Mouse (Mus musculus): ENCODE measurements at regions not wholly inside any gene's neighbourhood (a gene's known extent, or its start where the extent isn't known, plus 50 kb on each side); places are given as distances from the start of the nearest gene placed in this dataset.

GRCm38 (mm10) chr13:44042730-44043493 lies 258.3 kb downstream of the Cd83 start:
- no peak for DNase-seq (ENCODE audit: low read depth)
- TF ChIP-seq POLR2A (IDR thresholded peaks at IDR 0.05; ENCODE audit: borderline replicate concordance, extremely low read depth, insufficient read depth, insufficient read length, poor library complexity, severe bottlenecking) (no peak), CTCF (IDR thresholded peaks at IDR 0.05; ENCODE audit: borderline replicate concordance, extremely low read depth, insufficient read depth, insufficient read length) (no peak)

- DNase-seq (ENCODE audit: low read depth): peak; percentile 95
- TF ChIP-seq POLR2A (IDR thresholded peaks at IDR 0.05; ENCODE audit: borderline replicate concordance, extremely low read depth, insufficient read depth, insufficient read length, poor library complexity, severe bottlenecking): no peak
- no peak for TF ChIP-seq CTCF (IDR thresholded peaks at IDR 0.05; ENCODE audit: borderline replicate concordance, extremely low read depth, insufficient read depth, insufficient read length)
Observed at GRCm38 (mm10) chr13:44043494-44043885, 258.9 kb downstream of the Cd83 start.

- TF ChIP-seq CTCF (IDR thresholded peaks at IDR 0.05; ENCODE audit: borderline replicate concordance, extremely low read depth, insufficient read depth, insufficient read length): no peak
- no peak for TF ChIP-seq POLR2A (IDR thresholded peaks at IDR 0.05; ENCODE audit: borderline replicate concordance, extremely low read depth, insufficient read depth, insufficient read length, poor library complexity, severe bottlenecking)
- peak; percentile 79 for DNase-seq (ENCODE audit: low read depth)
Observed at GRCm38 (mm10) chr13:44044546-44045216, 260.1 kb downstream of the Cd83 start.

- TF ChIP-seq POLR2A (IDR thresholded peaks at IDR 0.05; ENCODE audit: borderline replicate concordance, extremely low read depth, insufficient read depth, insufficient read length, poor library complexity, severe bottlenecking) (no peak), CTCF (IDR thresholded peaks at IDR 0.05; ENCODE audit: borderline replicate concordance, extremely low read depth, insufficient read depth, insufficient read length) (no peak)
Observed at GRCm38 (mm10) chr13:44046436-44046835, 261.9 kb downstream of the Cd83 start.

GRCm38 (mm10) chr13:44054157-44054556 lies 269.6 kb downstream of the Cd83 start:
- TF ChIP-seq CTCF (IDR thresholded peaks at IDR 0.05; ENCODE audit: borderline replicate concordance, extremely low read depth, insufficient read depth, insufficient read length): no peak
- no peak for TF ChIP-seq POLR2A (IDR thresholded peaks at IDR 0.05; ENCODE audit: borderline replicate concordance, extremely low read depth, insufficient read depth, insufficient read length, poor library complexity, severe bottlenecking)
- DNase-seq (ENCODE audit: low read depth): no peak

More at GRCm38 (mm10) chr13:44046436-44046835, 261.9 kb downstream of the Cd83 start:
- no peak for DNase-seq (ENCODE audit: low read depth)

- TF ChIP-seq CTCF (IDR thresholded peaks at IDR 0.05; ENCODE audit: borderline replicate concordance, extremely low read depth, insufficient read depth, insufficient read length): no peak
- TF ChIP-seq POLR2A (IDR thresholded peaks at IDR 0.05; ENCODE audit: borderline replicate concordance, extremely low read depth, insufficient read depth, insufficient read length, poor library complexity, severe bottlenecking): no peak
- peak; percentile 75 for DNase-seq (ENCODE audit: low read depth)
Observed at GRCm38 (mm10) chr13:44055573-44056491, 271.3 kb downstream of the Cd83 start.

GRCm38 (mm10) chr13:44056716-44057115 lies 272.1 kb downstream of the Cd83 start:
- DNase-seq (ENCODE audit: low read depth): peak; percentile 41
- TF ChIP-seq CTCF (IDR thresholded peaks at IDR 0.05; ENCODE audit: borderline replicate concordance, extremely low read depth, insufficient read depth, insufficient read length): no peak
- TF ChIP-seq POLR2A (IDR thresholded peaks at IDR 0.05; ENCODE audit: borderline replicate concordance, extremely low read depth, insufficient read depth, insufficient read length, poor library complexity, severe bottlenecking): no peak

GRCm38 (mm10) chr13:44057542-44057941 lies 273.0 kb downstream of the Cd83 start:
- TF ChIP-seq CTCF (IDR thresholded peaks at IDR 0.05; ENCODE audit: borderline replicate concordance, extremely low read depth, insufficient read depth, insufficient read length) (no peak), POLR2A (IDR thresholded peaks at IDR 0.05; ENCODE audit: borderline replicate concordance, extremely low read depth, insufficient read depth, insufficient read length, poor library complexity, severe bottlenecking) (no peak)
- no peak for DNase-seq (ENCODE audit: low read depth)

GRCm38 (mm10) chr13:44058277-44058676 lies 273.7 kb downstream of the Cd83 start:
- no peak for TF ChIP-seq CTCF (IDR thresholded peaks at IDR 0.05; ENCODE audit: borderline replicate concordance, extremely low read depth, insufficient read depth, insufficient read length)
- no peak for TF ChIP-seq POLR2A (IDR thresholded peaks at IDR 0.05; ENCODE audit: borderline replicate concordance, extremely low read depth, insufficient read depth, insufficient read length, poor library complexity, severe bottlenecking)
- DNase-seq (ENCODE audit: low read depth): no peak

- TF ChIP-seq POLR2A (IDR thresholded peaks at IDR 0.05; ENCODE audit: borderline replicate concordance, extremely low read depth, insufficient read depth, insufficient read length, poor library complexity, severe bottlenecking) (no peak), CTCF (IDR thresholded peaks at IDR 0.05; ENCODE audit: borderline replicate concordance, extremely low read depth, insufficient read depth, insufficient read length) (no peak)
- DNase-seq (ENCODE audit: low read depth): no peak
Observed at GRCm38 (mm10) chr13:44059436-44059835, 274.9 kb downstream of the Cd83 start.

GRCm38 (mm10) chr13:44061286-44061685 lies 276.7 kb downstream of the Cd83 start:
- TF ChIP-seq POLR2A (IDR thresholded peaks at IDR 0.05; ENCODE audit: borderline replicate concordance, extremely low read depth, insufficient read depth, insufficient read length, poor library complexity, severe bottlenecking) (no peak), CTCF (IDR thresholded peaks at IDR 0.05; ENCODE audit: borderline replicate concordance, extremely low read depth, insufficient read depth, insufficient read length) (no peak)
- DNase-seq (ENCODE audit: low read depth): no peak

All from brain, embryonic 14.5 days (tissue).